Mouse (Mus musculus) G1E (cell line): ENCODE results near the gene Vkorc1. TPM values are rescaled to one million over a fixed set of nuclear protein-coding genes. Genes with fewer than 3 reads are reported as not detected.
"Not testable (repeated sequence)": the region's sequence is repeated elsewhere in the genome, so short reads cannot be mapped to it uniquely, and the experiment has no call there.

ENCODE experiments used
- ATAC-seq: 2 replicates; pipeline ENCODE4 v1.8.0; 2016; ENCODE audit warnings: mild to moderate bottlenecking; ENCODE audit not compliant: insufficient number of reproducible peaks, poor library complexity, low FRiP score, severe bottlenecking; ENCODE audit errors: extremely low read depth
- DNase-seq: peaks from one replicate; pipeline ENCODE4 v3.0.0; 2012; ENCODE audit warnings: low spot score
- H3K27me3 ChIP-seq: 2 replicates; pipeline ENCODE4 v1.6.1; 2012; ENCODE audit warnings: mild to moderate bottlenecking, low read length, inconsistent platforms; ENCODE audit not compliant: insufficient read depth
- H3K36me3 ChIP-seq: replicated peaks from 2 replicates; pipeline ENCODE3; 2012; ENCODE audit warnings: mild to moderate bottlenecking, inconsistent platforms
- H3K4me1 ChIP-seq: 2 replicates; pipeline ENCODE4 v1.6.1; 2012; ENCODE audit warnings: low read depth, low read length, inconsistent platforms, mixed read lengths; ENCODE audit not compliant: insufficient read depth
- H3K4me3 ChIP-seq: 2 replicates; pipeline ENCODE4 v1.5.1; 2012; ENCODE audit warnings: low read depth, mild to moderate bottlenecking, inconsistent platforms, low read length, moderate library complexity, mixed read lengths
- H3K9me3 ChIP-seq: replicated peaks from 2 replicates; pipeline ENCODE4 v1.6.1; 2012; ENCODE audit warnings: inconsistent platforms
- CTCF ChIP-seq: IDR thresholded peaks from 2 replicates; pipeline ENCODE4 v1.5.1; 2012; ENCODE audit warnings: low read depth, low read length, inconsistent platforms, mixed read lengths
- GATA1 ChIP-seq: IDR thresholded peaks from 2 replicates; pipeline ENCODE4 v1.6.1; 2012; ENCODE audit warnings: borderline replicate concordance, low read length, inconsistent platforms, mixed read lengths
- GATA2 ChIP-seq: IDR thresholded peaks from 2 replicates; pipeline ENCODE4 v1.6.1; 2012; ENCODE audit warnings: low read depth, low read length, inconsistent platforms, borderline replicate concordance
- POLR2AphosphoS5 ChIP-seq: IDR thresholded peaks from 2 replicates; pipeline ENCODE4 v1.6.1; 2012; ENCODE audit warnings: low read depth, low read length, inconsistent platforms; ENCODE audit not compliant: insufficient replicate concordance
- TAL1 ChIP-seq: conservative IDR thresholded peaks from 2 replicates; pipeline ENCODE4 v1.6.1; 2012; ENCODE audit warnings: low read depth, low read length, inconsistent platforms, mixed read lengths
- polyA plus RNA-seq: library from polyadenylated mRNA; stranded (reverse); fragments of >175 nt; gene quantifications from 2 replicates; pipeline ENCODE4 v1.2.3, GENCODE M21; 2012
- total RNA-seq, 2 experiments: library from RNA; stranded (forward) in 1 of 2; stranded (reverse) in 1 of 2; fragments of 200-1000 nt in 1 of 2; fragments of >200 nt in 1 of 2; fragmentation: Nextera tagmentation in 1 of 2; gene quantifications; 2 replicates each; pipeline ENCODE4 v1.2.3; 2014 to 2017

The Vkorc1 gene
- total and polyA plus RNA-seq, 3 experiments, result 11.0 to 68.8 (median 12.6) TPM

DNA sequence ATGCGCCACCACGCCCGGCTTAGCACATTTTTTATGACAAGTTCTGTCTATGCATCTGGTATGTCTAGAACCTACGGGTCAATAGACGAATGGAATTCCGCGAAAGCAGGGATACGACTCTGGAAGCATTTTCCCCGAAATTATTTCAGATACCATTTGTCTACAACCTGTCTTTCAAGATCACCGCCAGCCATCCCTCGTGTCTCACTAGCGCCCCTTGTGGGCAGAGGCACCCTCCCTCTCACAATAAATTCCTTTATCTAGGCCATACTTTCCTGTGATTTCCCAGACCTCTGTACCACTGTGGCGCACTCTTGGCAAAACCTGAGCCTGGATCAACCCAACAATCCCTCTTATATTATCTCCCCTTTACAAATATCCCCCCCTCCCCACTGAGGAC is 967 bp upstream of the Vkorc1 start:
- Histone ChIP-seq H3K9me3 (no peaks in the 10 kb centered on the region), H3K4me3 (no peak overlapping the region; the same call in 1 of the 2 replicates), H3K27me3 (no peaks in the 10 kb centered on the region), H3K36me3 (peaks cover 31% of the 10 kb centered on the region), H3K4me1 (peaks cover 59% of the 10 kb centered on the region)
- ATAC-seq (no peak), DNase-seq (peak; percentile 50)
- TF ChIP-seq TAL1, result no peak
- TF ChIP-seq GATA2, result no peak
- peak; percentile 77 for TF ChIP-seq CTCF
- TF ChIP-seq POLR2AphosphoS5, result no peak

DNA sequence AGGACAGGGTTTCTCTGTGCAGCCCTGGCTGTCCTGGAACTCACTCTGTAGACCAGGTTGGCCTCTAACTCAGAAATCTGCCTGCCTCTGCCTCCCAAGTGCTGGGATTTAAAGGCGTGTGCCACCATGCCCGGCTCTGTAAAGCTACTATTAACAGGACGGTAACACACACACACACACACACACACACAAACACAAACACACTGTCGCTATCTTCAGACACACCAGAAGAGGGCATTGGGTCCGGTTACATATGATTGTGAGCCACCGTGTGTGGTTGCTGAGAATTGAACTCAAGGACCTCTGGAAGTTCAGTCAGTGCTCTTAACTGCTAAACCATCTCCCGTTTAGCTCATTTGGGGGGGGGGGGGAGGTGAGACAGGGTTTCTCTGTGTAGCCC is 474 bp upstream of the Vkorc1 start:
- not testable (repeated sequence) for ATAC-seq, H3K27me3 ChIP-seq, H3K9me3 ChIP-seq, DNase-seq
- H3K4me3 ChIP-seq, result peak overlapping the region; percentile 78; the same call in 1 of the 2 replicates
- H3K36me3 ChIP-seq, result peaks cover 36% of the 10 kb centered on the region
- H3K4me1 ChIP-seq, result peaks cover 59% of the 10 kb centered on the region

GRCm38 (mm10) chr7:127894480-127894879 is 937 bp downstream of the Vkorc1 start:
- peak overlapping the region; percentile 78; the same call in 1 of the 2 replicates for H3K4me3 ChIP-seq
- TF ChIP-seq TAL1 (no peak), GATA2 (no peak), CTCF (no peak), GATA1 (no peak), POLR2AphosphoS5 (no peak)
- ATAC-seq (no peak), DNase-seq (no peak)
- H3K27me3 ChIP-seq, result no peaks in the 10 kb centered on the region
- H3K9me3 ChIP-seq, result no peaks in the 10 kb centered on the region
- peaks cover 50% of the 10 kb centered on the region for H3K36me3 ChIP-seq
- H3K4me1 ChIP-seq, result peaks cover 50% of the 10 kb centered on the region

- ATAC-seq (no peak), DNase-seq (no peak)
- Histone ChIP-seq H3K4me3 (no peak within 1 kb of the TSS), H3K36me3 (peaks cover 87% of the 10 kb centered on the region), H3K9me3 (no peaks in the 10 kb centered on the region), H3K4me1 (peaks cover 54% of the 10 kb centered on the region), H3K27me3 (no peaks in the 10 kb centered on the region)
- TF ChIP-seq POLR2AphosphoS5 (no peak), GATA2 (no peak), CTCF (no peak), TAL1 (no peak), GATA1 (no peak)
These were observed 4.6 kb downstream of the Vkorc1 start, which contains the start of gene Prss53 for GRCm38 (mm10) chr7:127890798-127891197. Gene Prss53, minus strand, starts transcription at chr7:127890970.

DNA sequence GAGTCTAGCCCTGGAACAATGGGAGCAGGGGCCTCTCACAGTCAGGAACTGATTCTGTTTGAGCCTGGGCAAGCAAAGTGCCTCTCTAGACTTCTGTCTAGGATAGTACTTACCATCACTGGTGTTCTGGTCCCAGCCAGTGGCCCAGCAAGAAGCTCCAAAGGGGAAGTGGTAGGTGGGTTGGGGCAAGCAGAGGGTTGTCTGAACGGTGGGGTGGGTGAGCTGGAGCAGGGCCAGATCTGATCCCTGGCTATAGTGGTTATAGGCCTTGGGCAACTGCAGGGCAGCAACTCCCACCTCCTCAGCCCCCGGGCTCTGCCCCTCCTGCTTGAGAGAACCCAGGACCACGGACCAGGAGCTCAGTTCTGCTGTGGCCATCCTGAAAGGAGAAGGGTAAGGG is 6.6 kb downstream of the Vkorc1 start:
- H3K36me3 ChIP-seq, result peaks cover 99% of the 10 kb centered on the region
- H3K4me1 ChIP-seq, result peaks cover 54% of the 10 kb centered on the region
- no peaks in the 10 kb centered on the region for H3K9me3 ChIP-seq
- TF ChIP-seq GATA2, result no peak
- no peak for TF ChIP-seq GATA1
- TF ChIP-seq CTCF, result no peak
- TF ChIP-seq TAL1, result no peak
- TF ChIP-seq POLR2AphosphoS5, result no peak
- H3K27me3 ChIP-seq, result no peaks in the 10 kb centered on the region
- no peak for ATAC-seq
- no peak for DNase-seq
- H3K4me3 ChIP-seq, result no peak overlapping the region

GRCm38 (mm10) chr7:127887781-127888180 is 7.6 kb downstream of the Vkorc1 start:
- H3K36me3 ChIP-seq, result peaks cover 99% of the 10 kb centered on the region
- H3K27me3 ChIP-seq, result no peaks in the 10 kb centered on the region
- peaks cover 64% of the 10 kb centered on the region for H3K4me1 ChIP-seq
- no peak for ATAC-seq
- TF ChIP-seq GATA1, result no peak
- no peak for TF ChIP-seq GATA2
- TF ChIP-seq TAL1, result no peak
- TF ChIP-seq POLR2AphosphoS5, result no peak
- TF ChIP-seq CTCF, result no peak
- H3K9me3 ChIP-seq, result no peaks in the 10 kb centered on the region
- DNase-seq, result no peak
- no peak overlapping the region for H3K4me3 ChIP-seq

GRCm38 (mm10) chr7:127887191-127887590 is 8.2 kb downstream of the Vkorc1 start:
- no peaks in the 10 kb centered on the region for H3K27me3 ChIP-seq
- H3K4me3 ChIP-seq, result no peak overlapping the region
- no peaks in the 10 kb centered on the region for H3K9me3 ChIP-seq
- H3K4me1 ChIP-seq, result peaks cover 70% of the 10 kb centered on the region
- TF ChIP-seq POLR2AphosphoS5 (no peak), GATA1 (no peak), GATA2 (no peak), CTCF (no peak), TAL1 (no peak)
- DNase-seq (no peak), ATAC-seq (no peak)
- peaks cover 99% of the 10 kb centered on the region for H3K36me3 ChIP-seq
